Mouse (Mus musculus) forebrain, embryonic 11.5 days (tissue): ENCODE results near the gene Gfm1. TPM values are rescaled to one million over a fixed set of nuclear protein-coding genes. Genes with fewer than 3 reads are reported as not detected.

Source experiments
- ATAC-seq: fragments of 200-750 bp; cut with Nextera tagmentation; replicated peaks from 2 replicates; pipeline ENCODE4 v1.8.0; 2017; ENCODE audit warnings: moderate TSS enrichment; ENCODE audit not compliant: low FRiP score
- DNase-seq: peaks from one replicate; pipeline ENCODE4 v3.0.0-alpha.2; 2017; ENCODE audit warnings: low spot score
- H3K27ac ChIP-seq: fragments of 300-500 bp; sonication (generic); 2 replicates; pipeline ENCODE4 v1.5.1; 2014; ENCODE audit warnings: low read depth, low read length
- H3K27me3 ChIP-seq: fragments of 300-500 bp; sonication (generic); 2 replicates; pipeline ENCODE4 v1.6.1; 2014; ENCODE audit warnings: mild to moderate bottlenecking, low read length, mixed read lengths; ENCODE audit not compliant: control insufficient read depth, insufficient read depth
- H3K36me3 ChIP-seq: fragments of 300-500 bp; sonication (generic); 2 replicates; pipeline ENCODE4 v1.6.1; 2014; ENCODE audit warnings: mild to moderate bottlenecking, low read length, moderate library complexity, mixed read lengths; ENCODE audit not compliant: control insufficient read depth, insufficient read depth
- H3K4me1 ChIP-seq: fragments of 300-500 bp; sonication (generic); replicated peaks from 2 replicates; pipeline ENCODE4 v1.6.1; 2014; ENCODE audit warnings: low read length, mixed read lengths; ENCODE audit not compliant: control insufficient read depth, insufficient read depth
- H3K4me2 ChIP-seq: fragments of 300-500 bp; sonication (generic); 2 replicates; pipeline ENCODE4 v1.6.1; 2014; ENCODE audit warnings: low read depth, mild to moderate bottlenecking, low read length, moderate library complexity, mixed read lengths; ENCODE audit not compliant: severe bottlenecking
- H3K4me3 ChIP-seq: fragments of 300-500 bp; sonication (generic); 2 replicates; pipeline ENCODE4 v1.5.1; 2014; ENCODE audit warnings: low read depth, low read length
- H3K9ac ChIP-seq: fragments of 300-500 bp; sonication (generic); 2 replicates; pipeline ENCODE4 v1.6.1; 2014; ENCODE audit warnings: low read length
- H3K9me3 ChIP-seq: fragments of 300-500 bp; sonication (generic); 2 replicates; pipeline ENCODE4 v1.6.1; 2016; ENCODE audit warnings: low read length, mixed read lengths; ENCODE audit not compliant: control insufficient read depth
- WGBS: fragments of 180-500 bp; shearing (Covaris S2); extraction: QIAGEN DNeasy Blood & Tissue Kit; methylation state at CpG from one replicate; pipeline ENCODE4 v1.1.7; 2014; 5-methylcytosine and 5-hydroxymethylcytosine counted together
- polyA plus RNA-seq: library from polyadenylated mRNA; unstranded; fragments of >200 nt; fragmentation: Nextera tagmentation; extraction: Ambion mirVana; gene quantifications from 2 replicates; pipeline ENCODE4 v1.2.1, GENCODE M21; 2014

Gene Gfm1
- polyA plus RNA-seq, 1 experiment from 2014 or later = 52.7 TPM

DNA sequence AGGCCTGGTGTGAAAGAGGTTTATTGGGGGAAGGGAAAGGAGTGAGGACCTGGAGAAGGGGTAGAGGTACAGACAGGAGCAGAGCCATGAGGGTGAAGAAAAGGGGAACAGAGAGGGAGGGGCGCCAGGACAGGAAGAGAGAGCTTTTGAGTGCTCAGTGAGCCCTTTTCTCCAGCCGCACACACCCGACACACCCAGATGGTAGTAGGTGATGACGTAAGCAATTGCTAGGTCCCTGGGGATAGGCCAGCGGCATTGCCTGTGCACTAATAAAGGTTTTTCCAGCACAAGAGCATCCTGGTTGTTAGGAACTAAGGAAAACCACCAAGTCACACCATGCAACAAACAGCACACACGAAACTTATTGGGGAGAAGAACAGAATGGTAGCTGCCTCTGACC lies 94.9 kb downstream of the Gfm1 start:
- Histone ChIP-seq H3K27ac (no peak overlapping the region), H3K4me2 (no peak overlapping the region), H3K4me1 (no peaks in the 10 kb centered on the region), H3K36me3 (no peaks in the 10 kb centered on the region), H3K4me3 (no peak overlapping the region), H3K9ac (no peak overlapping the region), H3K27me3 (no peaks in the 10 kb centered on the region), H3K9me3 (no peaks in the 10 kb centered on the region)
- no peak for ATAC-seq
- DNase-seq = no peak
- WGBS = 80% methylated on average over 6 of the region's 6 CpGs

Other genes with a start within 250 kb of the Gfm1 start
- 24.0 and 26.0 TPM in 2 replicates for gene Mlf1, start 56.0 kb upstream of the Gfm1 start, polyA plus RNA-seq
- gene Gm17402, start 54.9 kb upstream of the Gfm1 start, polyA plus RNA-seq = not detected in 2 replicates
- gene Lxn, start 33.8 kb downstream of the Gfm1 start, polyA plus RNA-seq = 48.9 and 51.6 TPM in 2 replicates
- 0.27 and 0.37 TPM in 2 replicates for gene Rarres1, start 85.4 kb downstream of the Gfm1 start, polyA plus RNA-seq
- 56.3 and 61.1 TPM in 2 replicates for gene Mfsd1, start 152.6 kb downstream of the Gfm1 start, polyA plus RNA-seq